Mouse (Mus musculus): ENCODE data around the gene Adamtsl5.

DNA sequence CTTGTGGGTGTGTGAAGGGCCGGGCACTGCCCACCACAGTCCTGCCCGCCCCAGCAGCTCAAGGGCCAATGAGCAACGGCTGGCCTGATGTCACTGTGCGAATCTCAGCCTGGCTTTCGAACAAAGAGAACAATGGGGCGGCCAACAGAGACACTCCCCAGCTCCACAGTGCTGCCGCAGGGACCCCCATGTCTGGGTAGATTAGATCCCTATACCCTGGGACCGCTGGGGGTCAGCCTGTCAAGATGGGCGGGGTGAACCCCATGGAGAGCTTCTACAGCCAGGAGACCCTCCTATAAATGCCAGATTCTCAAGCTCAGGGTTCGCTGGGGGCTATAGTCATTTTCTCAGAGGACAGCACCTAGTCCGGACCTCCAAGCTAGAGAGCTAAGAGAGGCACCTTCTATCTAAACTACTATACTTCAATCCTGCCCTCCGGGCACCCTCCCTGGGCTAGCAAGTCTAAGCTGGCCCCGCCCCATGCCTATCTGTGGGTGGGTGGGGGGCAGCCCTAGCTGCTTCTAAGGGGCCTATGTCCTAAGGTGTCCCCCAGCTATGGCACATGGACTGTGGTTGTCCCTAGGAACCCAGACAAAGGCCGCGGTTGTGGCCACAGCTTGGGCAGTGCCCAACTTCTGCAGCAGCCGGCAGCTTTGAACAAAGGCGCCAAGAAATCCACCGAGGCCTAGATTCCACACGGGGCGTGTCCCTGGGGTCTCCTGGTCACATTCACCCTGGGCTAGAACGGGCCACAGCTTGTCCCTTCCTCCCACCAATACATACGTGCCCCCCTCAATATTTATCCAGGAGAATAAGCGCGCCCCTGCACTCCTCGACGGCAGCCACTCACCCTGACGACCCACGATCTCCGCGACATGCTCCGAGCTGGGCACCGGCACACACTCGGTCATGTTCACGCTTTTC is 37.9 kb upstream of the Adamtsl5 start:
- TF ChIP-seq POLR2A (IDR thresholded peaks at IDR 0.05; ENCODE audit: low read depth, low read length) (no peak), CTCF (conservative IDR thresholded peaks at IDR 0.05; ENCODE audit: insufficient read depth, insufficient read length, low read depth, low read length) (no peak)

Data from kidney, adult 2 months (tissue).